Mouse (Mus musculus) testis, postnatal 10 days (tissue): Measurements from ENCODE around the gene Flt3.
A peak's percentile ranks its signal among the peaks of the same experiment; 100 is the strongest.

Source experiments
- DNase-seq: peaks from one replicate; pipeline ENCODE4 v3.0.0; 2021; ENCODE audit warnings: low spot score

The Flt3 gene

GRCm38 (mm10) chr5:147399843-147400504 lies at the start of gene Flt3:
Gene Flt3 (minus strand): TSS chr5:147400489.
- DNase-seq, result no peak

GRCm38 (mm10) chr5:147448933-147449332 lies 48.6 kb upstream of the Flt3 start:
- DNase-seq, result no peak

GRCm38 (mm10) chr5:147448526-147448925 lies 48.2 kb upstream of the Flt3 start:
- DNase-seq, result no peak

- no peak for DNase-seq
Observed at GRCm38 (mm10) chr5:147445252-147445651, 45.0 kb upstream of the Flt3 start.

GRCm38 (mm10) chr5:147444757-147445156 lies 44.5 kb upstream of the Flt3 start:
- no peak for DNase-seq

GRCm38 (mm10) chr5:147444298-147444697 lies 44.0 kb upstream of the Flt3 start:
- no peak for DNase-seq

- DNase-seq, result no peak
Observed at GRCm38 (mm10) chr5:147442741-147443140, 42.5 kb upstream of the Flt3 start.

- no peak for DNase-seq
Observed at GRCm38 (mm10) chr5:147441979-147442378, 41.7 kb upstream of the Flt3 start.

GRCm38 (mm10) chr5:147440996-147441507 lies 40.8 kb upstream of the Flt3 start:
- no peak for DNase-seq

GRCm38 (mm10) chr5:147436491-147436890 lies 36.2 kb upstream of the Flt3 start:
- DNase-seq, result no peak

GRCm38 (mm10) chr5:147435751-147436150 lies 35.5 kb upstream of the Flt3 start:
- DNase-seq, result no peak

GRCm38 (mm10) chr5:147435224-147435623 lies 34.9 kb upstream of the Flt3 start:
- no peak for DNase-seq

GRCm38 (mm10) chr5:147432927-147433326 lies 32.6 kb upstream of the Flt3 start:
- DNase-seq, result no peak

- DNase-seq, result peak; percentile 90
Observed at GRCm38 (mm10) chr5:147430936-147431839, 30.9 kb upstream of the Flt3 start.

GRCm38 (mm10) chr5:147430361-147430935 lies 30.2 kb upstream of the Flt3 start:
- peak; percentile 71 for DNase-seq

GRCm38 (mm10) chr5:147429535-147430305 lies 29.4 kb upstream of the Flt3 start, which contains the start of gene Pan3:
Gene Pan3 (plus strand): TSS chr5:147430161.
- peak; percentile 96 for DNase-seq

GRCm38 (mm10) chr5:147426048-147426805 lies 25.9 kb upstream of the Flt3 start:
- DNase-seq, result no peak

GRCm38 (mm10) chr5:147423612-147424011 lies 23.3 kb upstream of the Flt3 start:
- DNase-seq, result no peak

GRCm38 (mm10) chr5:147418394-147419121 lies 18.3 kb upstream of the Flt3 start:
- peak; percentile 76 for DNase-seq

GRCm38 (mm10) chr5:147417986-147418385 lies 17.7 kb upstream of the Flt3 start:
- no peak for DNase-seq
